Mouse (Mus musculus): ENCODE data around the gene Prcd. TPM values are rescaled to one million over a fixed set of nuclear protein-coding genes. Genes with fewer than 3 reads are reported as not detected.
"Not testable (repeated sequence)": the region's sequence is repeated elsewhere in the genome, so short reads cannot be mapped to it uniquely, and the experiment has no call there.

The Prcd gene
- polyA plus RNA-seq, 1 experiment from 2014 or later = 0.39 TPM

DNA sequence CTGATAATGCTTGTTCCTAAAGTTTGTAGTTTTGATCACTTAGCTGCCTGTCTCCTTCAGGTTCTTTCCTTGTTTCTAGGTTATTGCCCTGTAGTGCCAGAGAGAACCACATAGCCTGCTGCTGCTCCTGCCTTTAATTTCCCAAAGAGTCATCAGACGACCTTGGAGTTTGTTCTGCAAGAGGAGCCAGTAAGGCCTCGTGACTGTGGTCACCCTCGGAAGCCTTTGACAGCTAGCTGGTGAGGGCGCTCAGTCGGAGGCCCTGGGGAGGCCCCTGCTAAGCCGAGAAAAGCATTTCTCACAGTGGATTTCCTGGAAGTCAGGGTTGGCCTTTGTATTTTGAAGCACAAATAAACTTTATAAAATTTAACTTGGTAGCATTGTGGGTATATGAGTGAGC, 22.1 kb downstream of the Prcd start:
- not testable (repeated sequence) for H3K27me3 ChIP-seq (replicated peaks); H3K9me3 ChIP-seq; H3K9ac ChIP-seq; H3K4me2 ChIP-seq (replicated peaks); ATAC-seq (ENCODE audit: low FRiP score, low read depth); H3K27ac ChIP-seq; H3K4me3 ChIP-seq
- 87% methylated on average over 6 of the region's 6 CpGs for WGBS
- peaks cover 65% of the 10 kb centered on the region for H3K36me3 ChIP-seq
- H3K4me1 ChIP-seq = peaks cover 22% of the 10 kb centered on the region

DNA sequence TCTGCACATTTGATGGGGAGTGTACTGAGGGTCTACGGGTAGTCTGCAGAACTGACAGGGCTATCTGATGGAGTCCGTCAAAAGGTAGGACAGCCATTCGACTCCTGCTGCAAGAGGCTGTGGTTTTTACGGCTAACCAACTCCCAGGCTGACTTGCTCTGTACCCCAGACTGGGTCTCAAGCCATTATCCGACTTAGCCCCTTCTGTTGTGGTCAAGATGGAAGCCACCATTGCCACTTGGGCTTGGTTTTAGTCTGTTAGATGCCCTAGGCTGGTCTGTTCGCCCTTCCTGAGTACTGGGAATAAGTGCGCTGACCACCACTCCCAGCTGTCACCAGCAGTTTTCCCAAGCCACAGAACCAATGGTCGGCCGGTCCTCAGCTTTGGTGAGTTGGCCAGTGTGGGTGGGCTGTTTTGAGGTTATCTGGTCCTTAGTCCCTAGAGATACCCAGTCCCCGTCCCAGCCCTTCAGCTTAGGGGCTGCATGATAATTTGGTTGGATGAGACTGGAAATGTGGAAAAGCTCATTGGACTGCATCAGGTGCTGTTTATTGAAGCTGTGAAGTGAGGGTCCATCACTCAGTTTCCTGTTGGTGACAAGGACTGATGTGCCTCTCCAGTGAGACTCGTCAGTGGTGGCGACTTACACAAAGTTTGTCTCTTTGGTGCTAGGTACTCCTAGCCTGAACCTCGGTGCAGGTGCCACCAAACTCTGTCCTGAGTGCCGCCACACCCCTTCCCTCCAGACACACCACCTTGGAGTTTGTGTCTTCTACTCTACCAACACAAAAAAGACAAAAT, 23.0 kb downstream of the Prcd start:
- no peak overlapping the region for H3K9ac ChIP-seq
- H3K27ac ChIP-seq = no peak overlapping the region
- no peaks in the 10 kb centered on the region for H3K9me3 ChIP-seq
- H3K4me1 ChIP-seq = peaks cover 18% of the 10 kb centered on the region
- H3K4me3 ChIP-seq = no peak overlapping the region
- no peak overlapping the region for H3K4me2 ChIP-seq (replicated peaks)
- ATAC-seq (ENCODE audit: low FRiP score, low read depth) = no peak
- H3K27me3 ChIP-seq (replicated peaks) = no peaks in the 10 kb centered on the region
- WGBS = 92% methylated on average over 14 of the region's 14 CpGs
- peaks cover 67% of the 10 kb centered on the region for H3K36me3 ChIP-seq

DNA sequence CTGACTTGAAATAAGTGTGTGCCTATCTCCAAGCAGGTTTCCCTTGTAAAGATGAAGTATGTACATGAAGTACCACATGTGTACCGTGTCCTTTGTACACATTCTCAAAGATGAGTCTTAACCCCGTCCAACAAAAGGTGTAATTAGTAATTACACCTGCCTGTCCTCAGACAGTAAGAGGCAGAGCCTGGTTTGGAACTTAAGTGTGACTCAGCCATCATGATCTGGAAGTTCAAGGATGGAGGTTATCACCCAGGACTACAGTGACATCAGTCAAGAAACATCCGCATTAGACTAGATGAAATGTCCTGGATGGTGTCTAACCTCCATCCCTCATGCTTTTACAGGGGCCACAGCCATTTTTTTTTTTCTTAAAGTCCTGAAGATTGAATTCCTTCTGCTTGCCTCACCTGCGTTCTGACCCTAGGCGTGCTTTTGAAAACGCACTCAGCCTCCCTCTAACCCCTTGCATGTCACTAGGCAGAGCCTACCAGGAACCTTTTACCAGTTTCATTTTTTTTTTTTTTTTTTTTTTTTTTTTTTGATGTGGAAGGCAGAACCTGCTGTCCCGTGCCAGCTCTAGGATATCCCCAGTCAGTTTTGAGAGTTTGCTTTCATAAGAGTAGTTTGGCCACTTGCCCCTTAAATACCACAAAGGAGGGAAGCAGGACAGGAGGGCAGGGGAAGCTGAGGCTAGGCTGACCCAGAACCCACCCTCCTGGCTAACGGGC, 24.5 kb downstream of the Prcd start:
- H3K27me3 ChIP-seq (replicated peaks) = no peaks in the 10 kb centered on the region
- no peaks in the 10 kb centered on the region for H3K9me3 ChIP-seq
- no peak overlapping the region for H3K27ac ChIP-seq
- no peak overlapping the region for H3K9ac ChIP-seq
- H3K4me2 ChIP-seq (replicated peaks) = no peak overlapping the region
- 89% methylated on average over 8 of the region's 8 CpGs for WGBS
- ATAC-seq (ENCODE audit: low FRiP score, low read depth) = no peak
- H3K4me3 ChIP-seq = no peak overlapping the region
- peaks cover 77% of the 10 kb centered on the region for H3K36me3 ChIP-seq
- peaks cover 10% of the 10 kb centered on the region for H3K4me1 ChIP-seq

DNA sequence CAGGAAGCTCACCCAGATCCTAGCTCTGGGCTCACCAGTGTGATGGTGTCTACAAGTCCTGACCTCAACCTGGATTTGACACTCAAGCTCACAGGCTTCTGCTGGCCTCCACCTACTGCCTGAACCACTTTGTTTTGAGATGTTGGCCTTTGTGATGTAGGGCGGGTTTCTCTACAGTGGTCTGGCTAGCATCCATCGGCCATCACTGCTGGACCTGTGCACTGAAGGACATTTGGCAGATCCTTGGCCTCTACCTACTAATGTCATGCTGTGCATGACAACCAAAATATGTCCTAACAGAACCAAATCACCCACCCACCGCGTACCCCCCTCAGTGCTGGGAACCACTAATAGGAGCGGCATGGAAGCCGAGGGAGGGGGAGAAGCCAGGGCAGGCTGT, 25.8 kb downstream of the Prcd start:
- WGBS = 92% methylated on average over 6 of the region's 6 CpGs
- no peaks in the 10 kb centered on the region for H3K27me3 ChIP-seq (replicated peaks)
- no peak overlapping the region for H3K9ac ChIP-seq
- H3K9me3 ChIP-seq = no peaks in the 10 kb centered on the region
- no peak overlapping the region for H3K27ac ChIP-seq
- no peak overlapping the region for H3K4me3 ChIP-seq
- no peak overlapping the region for H3K4me2 ChIP-seq (replicated peaks)
- 0 out of 2 replicates have a peak, but pooled peaks cover 3% of the 10 kb centered on the region for H3K4me1 ChIP-seq
- peaks cover 68% of the 10 kb centered on the region for H3K36me3 ChIP-seq
- ATAC-seq (ENCODE audit: low FRiP score, low read depth) = no peak

DNA sequence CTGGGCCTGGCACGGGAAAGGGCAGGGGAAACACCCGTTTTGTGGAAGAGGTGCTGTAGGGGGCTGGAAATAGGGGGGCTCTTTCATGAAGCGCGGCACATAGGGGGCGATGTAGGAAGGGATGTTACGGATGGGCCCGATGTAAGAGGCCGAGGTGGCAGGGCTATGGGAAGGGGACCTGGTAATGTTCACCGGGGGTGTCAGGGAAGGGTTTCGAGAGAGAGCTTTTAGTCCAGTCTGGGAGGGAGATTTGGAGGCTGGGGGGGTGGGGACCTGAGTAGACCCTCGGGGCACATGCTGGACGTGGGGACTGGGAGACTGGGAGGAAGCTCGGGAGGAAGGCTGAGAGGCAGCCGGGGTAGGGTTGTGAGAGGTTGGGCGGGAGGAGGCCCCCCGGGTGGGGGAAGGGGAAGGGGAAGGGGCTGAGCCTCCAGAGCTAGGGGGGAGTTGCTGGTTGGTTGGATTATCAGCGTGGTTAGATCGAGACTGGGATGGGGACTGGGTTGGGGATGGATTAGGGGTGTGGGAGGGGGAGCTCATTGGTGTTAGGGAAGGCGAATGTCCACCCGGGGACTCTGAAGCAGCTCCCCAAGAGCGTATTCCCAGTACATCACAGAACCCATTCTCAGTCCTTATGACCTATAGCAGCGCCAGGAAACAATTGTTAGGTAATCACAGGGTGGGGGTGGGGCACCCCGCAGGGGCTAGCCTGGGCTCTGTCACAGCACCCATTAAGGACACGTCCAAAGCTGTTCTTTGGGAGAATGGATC, 27.2 kb downstream of the Prcd start:
- Histone ChIP-seq H3K4me2 (replicated peaks) (no peak overlapping the region), H3K9me3 (no peaks in the 10 kb centered on the region), H3K9ac (no peak overlapping the region), H3K27ac (no peak overlapping the region), H3K4me1 (no peaks in the 10 kb centered on the region), H3K27me3 (replicated peaks) (no peaks in the 10 kb centered on the region), H3K36me3 (peaks cover 64% of the 10 kb centered on the region), H3K4me3 (no peak overlapping the region)
- no peak for ATAC-seq (ENCODE audit: low FRiP score, low read depth)
- WGBS = 76% methylated on average over 24 of the region's 24 CpGs

DNA sequence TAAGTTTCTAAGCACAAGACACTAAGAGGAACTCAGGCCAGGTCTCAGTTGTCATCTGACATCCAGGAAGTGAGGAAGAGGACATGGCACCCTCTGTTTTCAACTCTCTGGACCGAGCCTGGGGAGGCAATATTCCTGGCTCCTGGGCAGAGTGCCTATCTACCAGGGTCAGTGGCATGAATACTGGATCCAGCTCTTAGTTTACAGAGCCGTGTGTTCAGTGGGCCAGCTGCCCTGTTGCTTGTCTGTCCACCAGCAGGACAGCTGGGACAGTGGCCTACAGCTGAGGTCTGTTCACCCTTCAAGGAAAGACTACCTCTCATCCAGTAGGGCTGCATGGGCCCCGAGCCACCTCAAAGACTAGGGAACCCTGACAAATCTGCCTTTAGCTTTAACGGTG, 27.8 kb downstream of the Prcd start:
- H3K4me1 ChIP-seq = no peaks in the 10 kb centered on the region
- no peaks in the 10 kb centered on the region for H3K27me3 ChIP-seq (replicated peaks)
- 89% methylated on average over 4 of the region's 4 CpGs for WGBS
- no peak overlapping the region for H3K4me2 ChIP-seq (replicated peaks)
- H3K4me3 ChIP-seq = no peak overlapping the region
- no peak for ATAC-seq (ENCODE audit: low FRiP score, low read depth)
- H3K36me3 ChIP-seq = peaks cover 57% of the 10 kb centered on the region
- H3K27ac ChIP-seq = no peak overlapping the region
- no peak overlapping the region for H3K9ac ChIP-seq
- no peaks in the 10 kb centered on the region for H3K9me3 ChIP-seq

DNA sequence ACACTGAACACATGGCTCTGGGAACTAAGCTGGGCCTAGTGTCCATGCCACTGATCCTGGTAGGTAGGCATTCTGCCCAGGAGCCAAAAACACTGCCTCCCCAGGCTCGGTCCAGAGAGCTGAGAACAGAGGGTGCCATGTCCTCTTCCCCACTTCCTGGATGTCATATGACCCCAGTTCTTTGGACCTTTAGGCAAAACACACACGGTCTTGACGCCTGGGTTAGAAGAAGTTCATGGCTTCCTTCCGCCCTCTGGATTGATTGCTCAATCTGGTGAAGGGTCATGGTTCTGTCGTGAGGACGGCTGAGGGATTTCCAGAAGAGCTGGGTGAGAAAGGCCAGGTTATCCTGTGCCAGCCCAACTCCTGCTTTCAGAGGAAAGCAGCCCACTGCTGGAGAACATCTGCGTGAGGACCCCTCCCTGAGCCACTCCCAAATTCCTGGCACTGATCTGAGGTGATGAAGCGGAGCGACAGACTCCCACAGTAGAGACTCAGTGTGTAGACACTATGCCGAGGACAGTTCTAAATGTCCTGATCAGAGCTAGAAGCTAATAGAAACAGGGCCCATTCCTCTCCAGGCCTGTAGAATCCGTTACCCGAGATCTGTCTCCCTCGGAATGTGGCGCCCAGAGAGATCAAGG, 29.3 kb downstream of the Prcd start:
- H3K27ac ChIP-seq = no peak overlapping the region
- H3K4me2 ChIP-seq (replicated peaks) = no peak overlapping the region
- no peaks in the 10 kb centered on the region for H3K9me3 ChIP-seq
- no peaks in the 10 kb centered on the region for H3K27me3 ChIP-seq (replicated peaks)
- peaks cover 42% of the 10 kb centered on the region for H3K36me3 ChIP-seq
- no peaks in the 10 kb centered on the region for H3K4me1 ChIP-seq
- WGBS = 85% methylated on average over 14 of the region's 14 CpGs
- H3K4me3 ChIP-seq = no peak overlapping the region
- H3K9ac ChIP-seq = no peak overlapping the region
- no peak for ATAC-seq (ENCODE audit: low FRiP score, low read depth)

DNA sequence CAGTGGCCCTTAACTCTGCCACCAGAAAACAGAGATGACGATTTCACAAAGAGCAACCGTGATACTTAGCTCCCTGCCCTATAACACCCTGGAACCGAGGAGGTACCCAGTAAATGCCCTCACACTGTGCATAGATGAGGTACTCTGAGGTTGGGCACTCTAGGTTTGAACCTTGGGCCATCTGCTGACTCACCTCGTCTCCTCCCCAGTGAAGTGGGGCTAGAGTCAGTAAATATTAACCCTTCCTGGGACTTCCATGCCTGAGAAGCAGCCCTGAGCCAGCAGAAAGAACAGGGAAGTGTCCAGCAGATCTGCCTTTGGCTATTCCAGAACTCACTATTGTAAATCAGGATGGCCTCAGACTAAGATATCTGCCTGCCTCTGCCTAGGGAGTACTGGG, 30.4 kb downstream of the Prcd start:
- Histone ChIP-seq H3K9ac (no peak overlapping the region), H3K9me3 (no peaks in the 10 kb centered on the region), H3K27ac (no peak overlapping the region), H3K4me3 (no peak overlapping the region), H3K36me3 (peaks cover 36% of the 10 kb centered on the region), H3K27me3 (replicated peaks) (no peaks in the 10 kb centered on the region), H3K4me2 (replicated peaks) (no peak overlapping the region), H3K4me1 (no peaks in the 10 kb centered on the region)
- ATAC-seq (ENCODE audit: low FRiP score, low read depth) = no peak
- WGBS = 86% methylated on average over 4 of the region's 4 CpGs

DNA sequence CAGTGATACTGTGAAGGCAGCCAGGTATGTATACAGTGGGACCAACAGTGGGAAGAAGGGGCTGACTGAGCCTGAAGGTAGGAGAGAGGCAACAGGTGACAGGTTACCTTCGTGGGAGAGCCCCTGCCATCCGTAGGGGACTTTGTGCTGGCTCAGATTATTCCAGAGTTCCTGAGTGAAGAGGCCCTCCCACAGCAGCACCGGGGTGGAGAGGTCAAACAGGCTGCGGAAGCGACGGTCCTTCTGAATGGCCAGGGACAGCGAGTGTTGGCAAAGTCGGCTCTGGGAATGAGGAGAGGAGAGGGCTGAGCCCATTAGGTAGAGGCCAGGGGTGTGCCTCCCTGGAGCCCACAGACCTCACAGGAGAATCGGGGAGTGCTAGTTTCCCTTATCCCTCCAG, 32.4 kb downstream of the Prcd start:
- H3K9ac ChIP-seq = no peak overlapping the region
- H3K9me3 ChIP-seq = no peaks in the 10 kb centered on the region
- H3K4me1 ChIP-seq = no peaks in the 10 kb centered on the region
- no peak overlapping the region for H3K4me2 ChIP-seq (replicated peaks)
- peaks cover 27% of the 10 kb centered on the region; the same call in 1 of the 2 replicates for H3K36me3 ChIP-seq
- no peak for ATAC-seq (ENCODE audit: low FRiP score, low read depth)
- WGBS = 81% methylated on average over 9 of the region's 9 CpGs
- H3K27me3 ChIP-seq (replicated peaks) = no peaks in the 10 kb centered on the region
- H3K4me3 ChIP-seq = no peak overlapping the region
- H3K27ac ChIP-seq = no peak overlapping the region

DNA sequence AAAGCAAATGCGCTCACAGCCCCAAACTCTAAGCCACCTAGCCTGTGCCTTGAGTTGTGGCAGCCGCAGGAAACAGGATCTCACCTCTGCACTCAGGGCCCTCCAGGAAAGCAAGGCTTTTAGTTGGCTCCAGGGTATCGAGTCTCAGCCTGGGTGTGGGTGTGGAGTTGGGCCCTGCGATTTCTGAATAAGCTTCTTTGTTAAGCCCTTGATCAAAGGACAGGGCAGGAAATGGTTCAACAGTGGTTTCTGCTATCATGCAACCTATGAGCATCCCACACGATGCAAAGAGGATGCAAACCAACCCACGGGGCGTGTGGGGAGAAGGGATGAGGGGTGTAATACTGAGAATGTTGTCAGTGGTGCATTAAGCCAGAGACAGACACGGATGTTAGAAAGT, 34.6 kb downstream of the Prcd start:
- Histone ChIP-seq H3K36me3 (peaks cover 12% of the 10 kb centered on the region; the same call in 1 of the 2 replicates), H3K9me3 (no peaks in the 10 kb centered on the region), H3K27me3 (replicated peaks) (peaks cover 4% of the 10 kb centered on the region; the same call in 1 of the 2 replicates), H3K27ac (no peak overlapping the region), H3K4me3 (no peak overlapping the region), H3K9ac (no peak overlapping the region), H3K4me2 (replicated peaks) (no peak overlapping the region), H3K4me1 (no peaks in the 10 kb centered on the region)
- 81% methylated on average over 8 of the region's 8 CpGs for WGBS
- ATAC-seq (ENCODE audit: low FRiP score, low read depth) = no peak

DNA sequence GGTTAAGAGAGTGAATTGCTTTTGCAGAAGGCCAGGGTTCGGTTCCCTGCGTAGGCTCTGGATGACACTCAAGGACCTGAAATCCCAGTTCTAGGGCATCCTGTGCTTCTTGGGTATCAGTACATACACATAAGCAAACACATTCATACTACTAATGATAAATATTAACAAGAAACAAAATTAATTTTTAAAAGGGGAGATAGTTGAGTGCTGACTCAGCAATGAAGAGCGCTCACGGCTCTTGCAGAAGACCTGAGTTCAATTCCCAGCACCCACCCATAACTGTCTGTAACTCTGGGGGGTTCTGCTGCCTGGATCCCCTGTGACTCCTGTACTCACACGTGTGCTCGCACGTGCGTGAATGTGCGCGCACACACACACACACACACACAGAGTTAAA, 36.3 kb downstream of the Prcd start:
- Histone ChIP-seq H3K27me3 (replicated peaks) (peaks cover 19% of the 10 kb centered on the region), H3K9me3 (no peaks in the 10 kb centered on the region), H3K4me2 (replicated peaks) (no peak overlapping the region), H3K36me3 (0 out of 2 replicates have a peak, but pooled peaks cover 5% of the 10 kb centered on the region), H3K9ac (no peak overlapping the region), H3K27ac (no peak overlapping the region), H3K4me1 (peaks cover 9% of the 10 kb centered on the region), H3K4me3 (no peak overlapping the region)
- ATAC-seq (ENCODE audit: low FRiP score, low read depth) = no peak
- 93% methylated on average over 10 of the region's 10 CpGs for WGBS

All from neural tube, embryonic 12.5 days (tissue).